Mouse (Mus musculus): ENCODE results near the gene Fgf18. TPM values are rescaled to one million over a fixed set of nuclear protein-coding genes. Genes with fewer than 3 reads are reported as not detected.

The Fgf18 gene
- polyA plus RNA-seq, 1 experiment from 2014 or later, result 5.2 TPM

DNA sequence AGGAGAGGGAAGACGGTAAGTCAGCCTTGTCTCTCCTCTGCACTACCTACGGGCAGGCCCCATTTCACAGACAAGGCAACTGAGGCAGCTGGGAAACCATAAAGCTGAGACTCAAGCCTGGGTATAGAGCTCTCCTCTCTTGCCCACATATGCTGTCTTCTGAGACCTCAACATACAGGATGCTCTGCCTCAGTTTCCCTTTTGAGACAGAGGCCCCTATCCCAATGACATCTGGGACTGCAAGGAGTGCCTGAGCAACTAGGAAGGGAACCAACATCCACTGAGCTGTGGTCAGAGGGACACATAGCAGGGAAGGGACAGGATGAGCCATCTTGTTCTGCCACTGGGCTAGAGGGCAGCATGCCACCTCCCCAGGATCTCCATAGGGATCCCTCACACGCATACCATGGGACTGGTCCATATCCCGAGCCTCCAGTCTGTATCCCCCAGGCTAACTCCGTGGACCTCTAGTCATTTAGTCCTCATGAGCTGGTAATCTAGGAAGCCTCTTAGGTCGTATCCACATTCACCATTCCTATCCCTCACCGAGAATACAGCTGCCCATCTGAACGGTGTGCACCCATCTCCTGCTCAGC, 12.7 kb downstream of the Fgf18 start:
- Histone ChIP-seq H3K4me3 (ENCODE audit: low read depth, low read length) (no peak overlapping the region), H3K27ac (ENCODE audit: low read depth, low read length) (no peak overlapping the region), H3K27me3 (ENCODE audit: control insufficient read depth, insufficient read depth, low read length) (no peaks in the 10 kb centered on the region), H3K36me3 (ENCODE audit: control insufficient read depth, insufficient read depth, low read length) (no peaks in the 10 kb centered on the region), H3K9ac (ENCODE audit: low read length) (no peak overlapping the region), H3K4me1 (ENCODE audit: control insufficient read depth, insufficient read depth, low read length) (no peaks in the 10 kb centered on the region), H3K9me3 (ENCODE audit: control insufficient read depth, low read length) (no peaks in the 10 kb centered on the region), H3K4me2 (no peak overlapping the region)
- no peak for DNase-seq (ENCODE audit: low spot score, missing footprints)
- WGBS, result 89% methylated on average over 8 of the region's 8 CpGs
- ATAC-seq (ENCODE audit: low FRiP score), result no peak

DNA sequence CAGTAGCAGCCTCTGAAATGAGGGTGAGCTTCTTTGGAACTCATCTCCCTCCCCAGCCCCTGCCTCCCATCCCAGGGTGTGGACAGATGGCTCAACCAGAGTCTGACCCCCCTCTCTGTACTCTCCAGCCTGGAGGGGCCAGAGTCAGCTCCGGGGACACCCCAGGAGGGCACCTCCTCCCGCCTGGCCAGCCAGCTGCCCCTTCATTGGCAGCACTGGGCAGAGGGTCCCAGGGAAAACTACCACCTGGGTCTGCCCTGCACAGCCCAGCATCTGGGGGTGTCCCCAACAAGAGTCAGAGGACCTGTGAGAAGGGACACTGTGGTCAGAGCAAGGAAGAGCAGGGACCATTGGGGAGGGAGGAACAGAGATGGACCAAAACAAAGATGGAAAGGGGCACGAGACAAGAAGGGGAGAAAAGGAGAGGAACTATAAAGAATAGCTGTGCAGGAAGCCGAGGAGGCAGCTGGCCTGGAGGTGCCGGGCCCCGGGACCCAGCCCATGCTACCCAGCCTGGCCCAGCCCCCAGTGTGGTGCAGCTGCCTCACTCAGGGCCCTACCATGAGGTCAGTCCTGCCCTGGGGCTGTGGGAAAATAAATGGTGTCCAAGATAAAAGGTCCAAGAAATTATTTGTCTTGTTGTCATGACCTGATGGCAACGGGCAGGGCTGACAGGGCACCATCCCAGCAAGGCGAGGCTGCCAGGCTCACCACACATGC, 14.4 kb downstream of the Fgf18 start:
- ATAC-seq (ENCODE audit: low FRiP score) (no peak), DNase-seq (ENCODE audit: low spot score, missing footprints) (no peak)
- Histone ChIP-seq H3K9me3 (ENCODE audit: control insufficient read depth, low read length) (no peaks in the 10 kb centered on the region), H3K27me3 (ENCODE audit: control insufficient read depth, insufficient read depth, low read length) (no peaks in the 10 kb centered on the region), H3K27ac (ENCODE audit: low read depth, low read length) (no peak overlapping the region), H3K36me3 (ENCODE audit: control insufficient read depth, insufficient read depth, low read length) (no peaks in the 10 kb centered on the region), H3K4me3 (ENCODE audit: low read depth, low read length) (no peak overlapping the region), H3K4me2 (no peak overlapping the region), H3K9ac (ENCODE audit: low read length) (no peak overlapping the region), H3K4me1 (ENCODE audit: control insufficient read depth, insufficient read depth, low read length) (no peaks in the 10 kb centered on the region)
- WGBS, result 74% methylated on average over 8 of the region's 8 CpGs

DNA sequence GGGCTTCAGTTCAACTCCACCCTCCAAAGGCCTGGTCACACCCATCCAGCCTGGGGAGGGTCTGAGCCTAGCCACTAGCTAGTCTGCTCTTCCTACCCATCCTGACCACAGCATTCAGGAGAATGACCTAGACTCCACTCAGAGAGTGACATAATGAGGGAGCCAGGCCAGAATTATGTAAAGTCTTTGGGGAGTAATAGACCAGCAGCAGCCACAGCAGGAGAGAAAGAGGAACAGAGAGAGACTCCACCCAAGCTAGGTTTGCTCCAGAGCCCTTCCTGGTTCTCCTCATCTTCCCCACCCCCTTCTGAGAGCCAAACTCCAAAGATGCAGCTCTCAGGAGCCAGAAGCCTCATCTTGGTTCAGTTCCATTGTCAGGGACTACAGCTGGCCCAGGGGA, 20.1 kb downstream of the Fgf18 start:
- Histone ChIP-seq H3K4me3 (ENCODE audit: low read depth, low read length) (no peak overlapping the region), H3K9me3 (ENCODE audit: control insufficient read depth, low read length) (no peaks in the 10 kb centered on the region), H3K27ac (ENCODE audit: low read depth, low read length) (no peak overlapping the region), H3K36me3 (ENCODE audit: control insufficient read depth, insufficient read depth, low read length) (no peaks in the 10 kb centered on the region), H3K27me3 (ENCODE audit: control insufficient read depth, insufficient read depth, low read length) (no peaks in the 10 kb centered on the region), H3K9ac (ENCODE audit: low read length) (no peak overlapping the region), H3K4me1 (ENCODE audit: control insufficient read depth, insufficient read depth, low read length) (peaks cover 5% of the 10 kb centered on the region; the same call in 1 of the 2 replicates), H3K4me2 (no peak overlapping the region)
- no peak for ATAC-seq (ENCODE audit: low FRiP score)
- DNase-seq (ENCODE audit: low spot score, missing footprints), result no peak

DNA sequence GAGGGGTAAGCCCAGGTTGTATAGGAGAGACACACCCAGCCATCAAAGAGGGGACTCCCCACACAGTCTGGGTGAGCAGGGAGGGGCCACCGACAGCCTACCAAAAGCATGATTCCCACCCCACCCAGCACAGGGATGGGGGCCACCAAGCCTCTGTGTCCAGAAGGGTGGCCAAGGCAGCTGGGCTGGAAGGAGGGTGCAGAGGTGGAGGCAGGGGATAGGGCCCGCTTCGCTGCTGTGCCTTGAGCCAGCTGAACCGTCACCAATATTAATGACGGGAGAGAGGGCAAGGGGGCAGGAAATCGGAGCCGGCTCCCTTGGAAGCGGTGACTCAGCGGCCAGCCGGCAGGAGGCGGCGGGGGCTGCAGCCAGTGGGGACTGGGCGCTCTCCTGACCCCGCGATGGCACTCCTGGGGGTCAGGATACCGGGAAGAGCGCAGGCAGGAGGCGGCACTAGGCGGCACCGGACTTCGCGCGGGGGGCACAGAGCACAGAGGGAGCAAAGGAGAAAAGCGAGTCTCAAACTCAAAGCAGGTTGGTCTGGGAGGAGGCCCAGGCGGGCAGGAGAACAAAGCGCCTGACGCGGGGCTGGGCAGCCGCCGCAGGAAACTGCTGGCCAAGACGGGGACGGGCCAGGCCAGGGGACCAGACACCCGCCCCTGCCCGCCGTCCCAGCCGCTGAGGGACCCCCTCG, 24.5 kb downstream of the Fgf18 start:
- 2% methylated on average over 32 of the region's 37 CpGs for WGBS
- Histone ChIP-seq H3K4me2 (peak overlapping the region; percentile 63), H3K9ac (ENCODE audit: low read length) (peak overlapping the region; percentile 71), H3K36me3 (ENCODE audit: control insufficient read depth, insufficient read depth, low read length) (no peaks in the 10 kb centered on the region), H3K9me3 (ENCODE audit: control insufficient read depth, low read length) (no peaks in the 10 kb centered on the region), H3K4me1 (ENCODE audit: control insufficient read depth, insufficient read depth, low read length) (peaks cover 5% of the 10 kb centered on the region; the same call in 1 of the 2 replicates), H3K4me3 (ENCODE audit: low read depth, low read length) (peak overlapping the region; percentile 33), H3K27me3 (ENCODE audit: control insufficient read depth, insufficient read depth, low read length) (no peaks in the 10 kb centered on the region), H3K27ac (ENCODE audit: low read depth, low read length) (no peak overlapping the region)
- peak; percentile 77 for ATAC-seq (ENCODE audit: low FRiP score)
- peak; percentile 91 for DNase-seq (ENCODE audit: low spot score, missing footprints)

DNA sequence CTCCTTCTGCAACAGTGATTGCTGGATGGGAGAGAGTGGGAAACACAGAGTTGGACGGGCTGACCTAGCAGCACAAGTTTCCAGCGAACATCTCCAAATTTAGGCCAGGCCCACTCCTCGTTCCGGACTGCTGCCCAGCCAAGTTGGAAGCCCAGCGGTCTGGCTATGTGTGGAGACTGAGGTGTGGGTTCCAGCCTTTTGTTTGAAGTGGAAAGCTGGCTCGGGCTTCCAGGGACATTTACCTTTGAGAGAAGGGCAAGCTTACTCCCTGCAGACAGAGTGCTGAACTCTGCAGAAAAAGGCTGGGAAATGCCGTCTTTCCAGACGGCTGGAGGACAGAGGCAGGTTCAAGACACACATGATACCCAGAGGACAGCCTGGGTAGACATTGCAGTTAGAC, 27.6 kb downstream of the Fgf18 start:
- no peak overlapping the region for H3K9ac ChIP-seq (ENCODE audit: low read length)
- peaks cover 5% of the 10 kb centered on the region; the same call in 1 of the 2 replicates for H3K4me1 ChIP-seq (ENCODE audit: control insufficient read depth, insufficient read depth, low read length)
- DNase-seq (ENCODE audit: low spot score, missing footprints) (no peak), ATAC-seq (ENCODE audit: low FRiP score) (no peak)
- H3K9me3 ChIP-seq (ENCODE audit: control insufficient read depth, low read length), result no peaks in the 10 kb centered on the region
- H3K27me3 ChIP-seq (ENCODE audit: control insufficient read depth, insufficient read depth, low read length), result no peaks in the 10 kb centered on the region
- H3K27ac ChIP-seq (ENCODE audit: low read depth, low read length), result no peak overlapping the region
- no peaks in the 10 kb centered on the region for H3K36me3 ChIP-seq (ENCODE audit: control insufficient read depth, insufficient read depth, low read length)
- no peak overlapping the region for H3K4me2 ChIP-seq
- 75% methylated on average over 8 of the region's 8 CpGs for WGBS
- H3K4me3 ChIP-seq (ENCODE audit: low read depth, low read length), result no peak overlapping the region

DNA sequence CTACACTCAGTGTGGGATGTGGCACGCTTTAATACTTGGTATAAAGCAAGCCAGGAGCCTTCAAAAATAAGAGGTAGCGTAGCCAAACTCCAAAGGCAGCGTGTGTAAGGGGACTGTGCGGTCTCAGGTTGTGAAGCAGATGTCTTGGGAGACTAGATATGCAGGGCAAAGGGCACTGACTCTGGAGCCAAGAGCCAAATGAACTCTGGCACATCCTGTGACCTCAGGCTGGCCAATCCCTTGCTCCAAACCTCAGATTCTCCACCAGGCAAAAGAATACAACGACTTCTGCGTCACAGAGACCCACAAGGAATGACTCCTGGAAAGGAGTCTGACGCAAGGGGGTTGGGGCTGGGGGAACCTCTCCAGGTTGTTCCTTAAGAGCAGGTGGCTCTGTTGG, 28.1 kb downstream of the Fgf18 start:
- Histone ChIP-seq H3K9me3 (ENCODE audit: control insufficient read depth, low read length) (no peaks in the 10 kb centered on the region), H3K27me3 (ENCODE audit: control insufficient read depth, insufficient read depth, low read length) (no peaks in the 10 kb centered on the region), H3K4me1 (ENCODE audit: control insufficient read depth, insufficient read depth, low read length) (peaks cover 5% of the 10 kb centered on the region; the same call in 1 of the 2 replicates), H3K36me3 (ENCODE audit: control insufficient read depth, insufficient read depth, low read length) (no peaks in the 10 kb centered on the region), H3K4me2 (no peak overlapping the region), H3K9ac (ENCODE audit: low read length) (no peak overlapping the region), H3K4me3 (ENCODE audit: low read depth, low read length) (no peak overlapping the region), H3K27ac (ENCODE audit: low read depth, low read length) (no peak overlapping the region)
- ATAC-seq (ENCODE audit: low FRiP score) (no peak), DNase-seq (ENCODE audit: low spot score, missing footprints) (no peak)
- WGBS, result 84% methylated on average over 7 of the region's 7 CpGs

DNA sequence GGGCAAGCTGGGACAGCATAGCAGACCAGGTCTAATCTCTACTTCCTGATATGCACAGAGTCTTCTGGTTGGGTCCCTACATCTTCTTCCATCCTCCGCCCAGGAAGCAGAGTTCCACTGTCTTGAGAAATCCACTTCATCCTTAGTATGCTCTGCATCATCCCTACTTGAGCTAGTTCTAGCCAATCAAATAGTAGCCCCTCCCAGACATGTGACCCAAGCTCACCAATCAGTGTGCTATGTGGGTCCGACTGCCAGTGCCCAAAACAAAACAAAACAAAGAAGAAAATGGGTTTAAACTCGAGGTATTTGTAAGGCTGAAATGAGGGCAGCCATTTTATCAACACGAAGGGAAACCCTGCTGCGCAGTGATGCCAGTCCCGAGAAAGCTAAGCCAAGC, 28.7 kb downstream of the Fgf18 start:
- H3K27me3 ChIP-seq (ENCODE audit: control insufficient read depth, insufficient read depth, low read length), result no peaks in the 10 kb centered on the region
- H3K9ac ChIP-seq (ENCODE audit: low read length), result no peak overlapping the region
- ATAC-seq (ENCODE audit: low FRiP score) (no peak), DNase-seq (ENCODE audit: low spot score, missing footprints) (no peak)
- no peaks in the 10 kb centered on the region for H3K9me3 ChIP-seq (ENCODE audit: control insufficient read depth, low read length)
- H3K4me3 ChIP-seq (ENCODE audit: low read depth, low read length), result no peak overlapping the region
- no peak overlapping the region for H3K27ac ChIP-seq (ENCODE audit: low read depth, low read length)
- H3K4me2 ChIP-seq, result no peak overlapping the region
- no peaks in the 10 kb centered on the region for H3K36me3 ChIP-seq (ENCODE audit: control insufficient read depth, insufficient read depth, low read length)
- peaks cover 5% of the 10 kb centered on the region; the same call in 1 of the 2 replicates for H3K4me1 ChIP-seq (ENCODE audit: control insufficient read depth, insufficient read depth, low read length)
- 74% methylated on average over 6 of the region's 6 CpGs for whole genome bisulfite sequencing

DNA sequence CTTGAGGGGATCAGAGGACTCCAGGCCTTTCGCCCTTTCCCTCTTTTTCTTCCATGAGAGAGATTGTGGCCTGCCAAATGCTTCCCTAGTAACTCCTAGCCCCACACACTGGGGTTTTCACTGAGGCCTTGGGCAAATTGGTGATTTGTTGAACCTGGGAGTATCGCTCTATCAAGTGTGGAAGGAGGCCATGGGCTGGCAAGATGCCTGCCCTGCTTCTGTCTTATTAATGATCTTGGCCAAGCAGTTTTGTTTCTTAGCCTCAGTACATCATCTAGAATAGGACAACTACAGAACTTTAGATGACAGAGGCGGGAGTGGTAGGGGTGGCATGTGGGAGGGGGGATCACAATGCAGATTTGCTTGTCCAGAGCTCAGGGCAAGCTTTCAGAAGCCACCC, 31.4 kb downstream of the Fgf18 start:
- DNase-seq (ENCODE audit: low spot score, missing footprints) (no peak), ATAC-seq (ENCODE audit: low FRiP score) (no peak)
- H3K4me3 ChIP-seq (ENCODE audit: low read depth, low read length), result no peak overlapping the region
- no peaks in the 10 kb centered on the region for H3K9me3 ChIP-seq (ENCODE audit: control insufficient read depth, low read length)
- H3K4me2 ChIP-seq, result no peak overlapping the region
- H3K27ac ChIP-seq (ENCODE audit: low read depth, low read length), result no peak overlapping the region
- WGBS, result 84% methylated on average over 3 of the region's 3 CpGs
- H3K4me1 ChIP-seq (ENCODE audit: control insufficient read depth, insufficient read depth, low read length), result no peaks in the 10 kb centered on the region
- no peaks in the 10 kb centered on the region for H3K27me3 ChIP-seq (ENCODE audit: control insufficient read depth, insufficient read depth, low read length)
- no peaks in the 10 kb centered on the region for H3K36me3 ChIP-seq (ENCODE audit: control insufficient read depth, insufficient read depth, low read length)
- no peak overlapping the region for H3K9ac ChIP-seq (ENCODE audit: low read length)

DNA sequence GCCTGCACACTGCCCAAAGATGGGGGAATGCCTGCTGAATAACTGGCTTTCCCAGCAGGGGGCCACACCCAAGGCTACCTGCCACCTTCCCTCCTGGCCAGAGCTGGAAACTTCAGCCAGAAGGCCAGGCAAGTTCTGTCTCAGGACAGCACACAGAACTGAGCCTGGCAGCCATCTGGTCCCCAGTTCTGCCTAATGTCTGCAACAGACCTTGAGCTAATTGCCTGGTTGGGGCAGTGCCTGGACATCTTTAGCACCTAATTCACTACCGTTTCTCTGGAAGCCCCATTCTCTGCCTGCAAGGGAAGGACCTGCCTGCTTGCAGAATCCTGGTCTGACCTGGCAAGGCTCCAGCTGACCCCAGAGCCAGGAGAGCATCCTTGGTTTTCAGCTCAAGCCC, 34.8 kb downstream of the Fgf18 start:
- Histone ChIP-seq H3K27me3 (ENCODE audit: control insufficient read depth, insufficient read depth, low read length) (no peaks in the 10 kb centered on the region), H3K4me3 (ENCODE audit: low read depth, low read length) (no peak overlapping the region), H3K9ac (ENCODE audit: low read length) (no peak overlapping the region), H3K4me2 (no peak overlapping the region), H3K27ac (ENCODE audit: low read depth, low read length) (no peak overlapping the region), H3K9me3 (ENCODE audit: control insufficient read depth, low read length) (no peaks in the 10 kb centered on the region), H3K36me3 (ENCODE audit: control insufficient read depth, insufficient read depth, low read length) (no peaks in the 10 kb centered on the region), H3K4me1 (ENCODE audit: control insufficient read depth, insufficient read depth, low read length) (no peaks in the 10 kb centered on the region)
- DNase-seq (ENCODE audit: low spot score, missing footprints) (no peak), ATAC-seq (ENCODE audit: low FRiP score) (no peak)
- 45% methylated on average over 1 of the region's 1 CpGs for WGBS
